Mouse (Mus musculus) hindlimb bud, embryonic 11.5 days (tissue): ENCODE results near the gene Ppp3ca.

Experiments used
- DNase-seq: peaks from one replicate; pipeline ENCODE4 v3.0.0-alpha.2; 2012; ENCODE audit warnings: low read depth, low spot score; ENCODE audit errors: extremely low spot score

Gene Ppp3ca

DNA sequence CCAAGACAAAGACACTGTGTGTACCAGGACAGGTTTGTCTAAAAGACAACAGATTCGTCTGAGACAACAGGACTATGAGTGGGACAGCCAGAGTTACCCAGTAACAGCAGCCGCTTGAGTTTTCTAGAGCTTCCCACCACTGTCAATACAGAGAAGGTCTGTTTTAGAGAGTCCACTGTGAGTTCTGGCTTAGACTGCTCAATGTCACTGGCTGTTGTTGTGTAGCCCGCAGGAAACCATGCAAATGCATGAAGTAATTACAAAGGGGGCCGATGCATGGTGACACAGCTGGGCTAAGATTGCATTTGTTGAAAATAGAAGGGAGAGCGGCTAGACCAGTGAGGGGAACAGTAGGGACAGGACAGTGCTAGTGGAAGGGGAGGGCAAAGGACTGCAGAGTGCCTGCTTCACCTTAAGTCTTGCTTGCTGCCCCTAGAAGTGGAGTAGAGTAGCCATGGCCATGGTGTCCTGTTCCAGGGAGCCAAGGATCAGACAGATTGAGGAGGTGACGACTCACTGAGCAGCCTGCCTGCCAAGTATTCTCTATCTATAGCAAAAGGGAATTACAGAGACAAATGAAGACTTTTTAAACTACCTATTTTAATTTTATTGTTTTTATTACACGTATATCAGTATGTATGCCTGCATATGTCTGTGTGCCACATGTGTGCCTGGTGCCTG, 174.0 kb downstream of the Ppp3ca start:
- no peak for DNase-seq

DNA sequence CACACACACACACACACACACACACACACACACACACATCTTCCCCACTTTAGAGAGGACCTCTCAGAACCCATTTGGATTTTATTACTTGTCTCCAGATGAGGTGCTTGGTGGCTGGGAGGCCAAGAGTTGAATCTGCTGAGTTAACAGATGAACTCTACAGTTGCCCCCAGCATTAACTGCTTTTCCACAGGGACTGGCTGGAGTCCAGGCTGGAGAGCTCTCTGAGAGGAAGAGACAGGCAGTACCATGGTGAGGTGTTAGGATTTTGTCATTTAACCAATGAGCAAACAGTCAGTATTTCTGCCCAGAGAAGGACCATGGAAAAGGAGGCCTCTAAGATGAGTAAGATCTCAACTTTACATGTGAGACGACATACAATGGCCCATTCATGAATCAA, 179.1 kb downstream of the Ppp3ca start:
- no peak for DNase-seq

DNA sequence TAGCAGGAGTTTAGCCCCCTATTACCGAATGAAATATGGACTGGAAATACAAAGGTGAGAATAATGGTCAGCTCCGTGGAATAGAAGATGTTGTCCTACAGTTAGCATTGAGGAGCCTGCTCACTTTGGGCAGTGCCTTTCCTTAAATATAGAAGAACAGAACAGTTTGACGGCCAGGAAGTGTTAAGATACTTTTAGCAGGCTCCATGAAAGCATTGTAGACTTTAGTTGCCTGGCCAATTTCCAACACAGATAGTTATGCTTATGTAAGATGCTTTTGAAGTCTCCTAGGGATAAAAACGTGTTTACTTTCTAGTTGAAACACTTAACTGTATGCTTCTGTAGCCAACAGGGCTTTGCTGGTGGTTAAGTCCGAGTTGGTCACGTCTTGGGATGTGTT, 183.0 kb downstream of the Ppp3ca start:
- DNase-seq: no peak

DNA sequence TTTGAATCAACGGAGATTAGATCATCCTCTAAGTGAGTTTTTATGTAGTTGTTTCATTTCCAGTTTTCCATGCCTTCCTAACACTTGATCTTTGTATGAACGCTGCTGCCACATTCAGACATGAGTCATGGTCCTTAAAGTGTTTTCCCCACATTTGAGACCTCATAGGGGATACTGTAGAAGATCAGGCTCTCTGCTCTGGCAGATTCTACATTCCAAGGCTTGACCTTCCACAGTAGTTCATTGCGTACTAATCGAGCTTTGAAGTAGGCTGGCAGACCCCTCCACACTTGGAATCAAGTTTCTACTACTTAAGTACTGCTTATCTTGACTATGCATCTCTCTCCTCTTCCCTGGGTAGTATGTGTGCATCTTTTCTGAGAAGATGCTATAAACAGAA, 183.7 kb downstream of the Ppp3ca start:
- DNase-seq: no peak

DNA sequence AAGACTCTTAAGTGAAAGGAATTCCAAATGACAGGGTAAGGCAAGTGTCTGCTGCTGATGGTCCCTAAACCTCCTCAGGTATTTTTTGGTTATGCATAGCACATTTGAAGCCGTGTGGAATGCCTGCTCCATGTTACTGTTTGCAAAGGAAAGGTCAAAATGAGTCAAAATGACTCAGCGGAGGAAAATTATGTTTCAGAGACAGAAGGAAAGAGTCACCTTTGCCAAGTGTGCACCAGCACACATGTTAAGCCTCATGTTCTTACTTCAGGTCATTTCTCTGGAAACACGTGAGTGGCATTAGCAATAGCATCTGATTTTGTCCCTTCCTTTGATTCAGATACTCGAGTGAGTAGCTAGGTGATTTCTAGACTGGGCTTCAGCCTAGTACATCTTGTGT, 186.1 kb downstream of the Ppp3ca start:
- no peak for DNase-seq

DNA sequence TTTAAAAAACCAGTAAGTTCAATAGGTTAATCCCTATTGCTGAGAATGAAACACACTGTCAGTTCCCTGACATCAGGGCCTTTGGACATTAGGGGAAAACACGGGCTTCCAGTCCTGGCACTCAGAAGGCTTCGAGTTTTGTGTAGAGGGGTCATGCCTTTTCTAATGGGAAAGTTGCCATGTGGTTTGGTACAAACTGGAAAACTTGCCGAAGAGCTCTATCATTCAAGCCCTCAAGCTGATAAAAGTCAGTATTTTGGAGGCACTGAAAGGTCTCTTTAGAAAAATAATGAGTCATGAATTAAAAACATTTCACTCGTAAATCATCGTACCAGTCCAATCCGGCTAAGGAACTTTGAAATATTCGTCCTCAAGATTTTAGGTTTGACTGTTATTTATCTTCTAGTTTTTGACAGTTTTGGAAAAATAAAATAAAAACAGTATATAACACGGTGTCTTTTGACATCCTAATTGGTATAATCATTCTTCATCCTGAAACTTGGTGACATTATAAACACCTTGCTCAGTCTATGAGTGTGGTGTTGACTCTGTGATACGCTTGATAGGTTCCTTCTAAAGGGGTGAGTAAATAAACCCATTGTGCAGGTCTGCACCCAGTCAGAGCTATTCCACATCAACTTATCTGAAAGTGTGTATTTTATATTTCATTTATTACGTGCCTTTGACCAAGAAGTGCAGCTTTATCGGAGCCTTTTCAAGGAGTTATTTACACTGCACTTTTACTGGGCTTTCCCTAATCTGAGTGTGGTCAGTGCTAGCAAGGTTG, 192.3 kb downstream of the Ppp3ca start:
- peak; percentile 20 for DNase-seq

DNA sequence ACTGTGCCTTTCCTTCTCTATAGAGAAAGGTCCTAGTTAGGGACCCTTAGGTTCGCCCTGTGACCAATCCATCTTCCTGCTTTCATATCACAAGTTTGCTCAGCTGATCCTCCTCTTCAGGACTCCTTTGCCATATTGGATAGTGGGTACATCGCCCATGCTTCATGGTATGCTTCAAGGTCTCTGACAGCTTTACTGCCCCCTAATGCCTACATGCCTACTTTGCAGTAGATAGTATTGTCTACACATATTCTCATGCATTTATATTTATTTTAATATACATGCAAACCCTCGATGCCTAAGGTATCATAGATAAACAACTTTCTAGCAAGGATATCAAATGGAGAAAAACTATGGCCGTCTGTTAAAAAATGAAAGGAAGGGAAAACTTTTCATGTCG, 193.2 kb downstream of the Ppp3ca start:
- no peak for DNase-seq

DNA sequence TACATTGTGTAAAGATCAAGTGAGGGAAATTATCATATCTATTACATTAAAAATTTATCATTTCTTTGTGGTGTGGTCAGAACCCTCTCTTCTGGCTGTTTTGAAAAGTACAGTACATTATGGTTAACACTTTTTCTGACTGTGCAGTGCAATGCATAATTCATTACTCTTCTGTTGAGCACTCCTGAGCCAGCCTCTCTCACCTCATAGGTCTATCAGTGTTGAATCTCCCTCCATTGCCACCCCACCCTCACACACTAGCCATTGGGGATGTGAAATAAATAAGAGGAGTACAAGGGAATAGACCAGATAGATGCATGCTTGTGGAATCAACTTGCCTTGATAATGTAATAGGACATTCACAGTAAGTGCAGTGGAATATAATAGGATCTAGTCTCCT, 194.4 kb downstream of the Ppp3ca start:
- DNase-seq: no peak

DNA sequence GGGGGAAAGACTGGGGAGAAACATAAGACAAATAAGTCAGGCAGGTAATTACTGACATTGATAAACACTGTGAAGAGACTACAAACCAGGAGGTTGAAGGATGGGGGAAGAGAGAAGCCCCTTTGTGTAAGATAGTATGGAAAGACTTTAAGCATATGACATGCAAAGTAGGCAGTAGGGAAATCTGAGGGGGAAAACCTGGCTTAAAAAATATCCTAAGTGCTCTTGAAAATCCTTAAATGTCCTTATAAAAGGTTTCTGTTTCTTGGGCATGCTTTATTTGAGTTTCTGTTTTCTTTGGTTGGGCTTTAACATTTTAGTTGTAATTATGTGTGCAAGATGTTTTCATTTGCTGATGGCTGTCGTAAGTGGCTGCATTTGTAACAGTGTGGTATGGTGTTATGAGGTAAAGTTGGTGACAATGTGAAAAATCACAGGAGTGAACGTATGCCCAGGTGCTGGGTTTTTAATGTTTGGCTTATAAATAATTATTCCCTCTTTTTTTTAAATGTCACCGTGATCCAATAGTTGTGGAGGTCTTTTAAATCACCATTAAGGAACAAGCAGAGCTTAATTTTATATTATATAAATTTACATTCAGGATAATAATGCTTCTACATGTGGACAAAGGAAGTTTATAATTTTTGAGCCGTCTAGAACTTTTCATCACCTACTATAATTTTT, 195.4 kb downstream of the Ppp3ca start:
- no peak for DNase-seq

DNA sequence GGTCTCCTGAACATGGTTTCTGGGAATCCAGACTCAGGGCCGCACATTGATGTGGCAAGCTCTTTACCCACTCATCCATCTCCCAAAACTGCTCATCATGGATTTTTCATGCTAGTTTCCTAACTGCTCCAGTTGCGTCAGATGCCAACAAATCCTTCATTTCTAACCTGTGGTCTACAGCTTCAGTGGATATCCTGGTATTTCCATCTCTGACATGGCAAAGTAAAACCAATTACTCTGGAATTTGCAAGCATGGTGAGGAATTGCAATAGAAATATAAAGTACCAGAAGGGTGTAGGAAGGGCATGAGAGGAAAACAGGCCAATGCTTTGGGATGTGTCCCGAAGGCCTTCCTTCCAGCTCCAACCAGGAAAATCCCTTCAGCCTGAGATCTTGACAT, 196.2 kb downstream of the Ppp3ca start:
- DNase-seq: no peak

DNA sequence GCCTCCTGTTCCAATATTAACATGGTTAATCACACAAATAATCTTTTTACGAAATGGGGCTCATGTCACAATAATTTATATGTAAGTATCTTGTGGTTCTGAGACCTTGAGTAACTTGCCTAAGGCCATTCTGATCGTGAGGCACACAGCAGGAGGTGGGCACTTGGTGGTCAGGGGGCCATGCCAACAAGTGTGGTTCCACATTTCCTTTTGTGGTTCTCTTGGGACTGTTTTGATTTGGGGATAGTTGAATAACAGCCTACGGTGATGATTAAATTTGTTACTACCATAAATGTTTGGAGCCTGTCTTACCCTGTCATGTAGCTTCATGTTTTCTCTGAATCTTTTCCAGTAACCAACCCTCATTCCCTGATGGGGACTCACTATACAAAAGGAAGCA, 196.6 kb downstream of the Ppp3ca start:
- no peak for DNase-seq

DNA sequence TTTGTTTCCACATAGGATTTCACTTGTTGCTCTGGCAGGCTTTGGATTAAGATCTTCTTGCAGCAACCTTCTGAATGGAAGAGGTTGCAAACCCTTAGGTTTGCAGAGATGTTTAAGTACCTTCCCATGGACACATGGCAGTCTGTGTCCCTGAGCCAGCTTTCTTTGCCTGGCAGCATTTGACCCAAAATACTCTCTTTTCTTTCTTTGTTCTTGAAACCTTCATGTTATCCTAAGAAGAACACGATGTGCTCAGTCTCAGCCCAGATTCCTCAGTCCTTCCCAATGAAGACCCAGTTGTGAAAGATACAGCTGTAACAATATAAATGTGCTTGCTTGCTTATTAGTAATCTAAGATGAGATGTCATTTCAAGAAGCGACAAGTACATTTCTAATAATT, 197.4 kb downstream of the Ppp3ca start:
- no peak for DNase-seq

DNA sequence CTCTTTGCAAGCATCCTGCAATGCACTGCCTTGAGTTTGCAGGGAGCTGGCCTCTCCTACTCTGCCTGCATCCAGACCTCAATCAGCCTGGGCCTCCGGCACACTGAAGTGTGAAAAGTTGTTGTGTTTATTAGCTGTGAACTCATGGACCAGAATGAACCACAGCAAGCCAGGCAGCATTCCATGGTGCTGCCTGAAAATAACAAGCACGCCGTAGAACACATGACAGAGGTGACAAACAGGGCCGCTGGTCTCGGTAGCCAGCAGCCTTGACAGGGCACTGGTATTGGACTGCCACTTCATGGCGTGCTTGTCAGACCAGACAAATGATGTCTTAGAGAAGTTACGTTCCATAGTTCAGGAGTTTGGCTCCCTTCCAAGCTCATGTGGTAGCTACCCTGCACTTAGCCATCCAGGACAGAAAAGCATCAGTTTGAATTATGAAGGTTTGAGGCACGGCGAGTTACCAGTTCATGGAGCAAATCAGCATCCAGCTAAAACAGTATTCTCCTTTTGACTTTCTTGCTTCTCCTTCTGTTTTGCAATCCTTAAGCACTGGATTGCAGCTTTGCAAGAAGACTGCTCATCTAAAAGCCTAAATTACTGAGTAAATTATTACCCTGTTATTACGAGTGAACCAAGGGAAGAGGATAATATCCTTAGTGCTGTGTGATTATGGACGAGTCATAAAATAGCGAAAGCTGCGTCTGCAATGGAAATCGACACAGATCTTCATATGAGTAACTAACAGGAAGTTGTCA, 202.0 kb downstream of the Ppp3ca start:
- DNase-seq: peak; percentile 49

DNA sequence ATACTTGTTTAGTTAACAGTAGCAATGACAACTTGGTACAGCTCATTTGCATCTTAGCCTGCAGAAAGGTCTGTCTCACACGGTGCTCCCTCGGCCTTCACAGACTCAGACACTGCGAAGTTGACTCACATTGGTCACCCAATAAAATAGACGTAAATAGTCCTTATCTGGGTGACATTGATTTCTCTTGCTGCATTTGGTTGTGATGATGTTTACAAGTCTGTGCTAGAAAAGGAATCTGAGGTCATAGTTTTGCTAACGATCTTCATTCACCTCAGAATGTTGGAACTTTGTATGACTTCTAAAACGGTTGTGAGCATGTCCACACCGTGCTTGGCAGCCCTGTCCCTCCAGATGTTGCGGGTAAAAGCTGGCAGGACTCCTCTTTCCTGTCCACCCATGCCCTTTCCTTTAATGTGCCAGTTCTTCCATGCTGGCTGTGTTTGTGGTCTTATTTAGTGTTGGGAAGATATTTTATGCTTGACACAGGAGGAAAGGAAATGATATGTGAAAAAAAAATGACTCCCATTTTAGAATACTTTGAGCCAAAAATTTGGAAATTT, 202.7 kb downstream of the Ppp3ca start:
- no peak for DNase-seq

DNA sequence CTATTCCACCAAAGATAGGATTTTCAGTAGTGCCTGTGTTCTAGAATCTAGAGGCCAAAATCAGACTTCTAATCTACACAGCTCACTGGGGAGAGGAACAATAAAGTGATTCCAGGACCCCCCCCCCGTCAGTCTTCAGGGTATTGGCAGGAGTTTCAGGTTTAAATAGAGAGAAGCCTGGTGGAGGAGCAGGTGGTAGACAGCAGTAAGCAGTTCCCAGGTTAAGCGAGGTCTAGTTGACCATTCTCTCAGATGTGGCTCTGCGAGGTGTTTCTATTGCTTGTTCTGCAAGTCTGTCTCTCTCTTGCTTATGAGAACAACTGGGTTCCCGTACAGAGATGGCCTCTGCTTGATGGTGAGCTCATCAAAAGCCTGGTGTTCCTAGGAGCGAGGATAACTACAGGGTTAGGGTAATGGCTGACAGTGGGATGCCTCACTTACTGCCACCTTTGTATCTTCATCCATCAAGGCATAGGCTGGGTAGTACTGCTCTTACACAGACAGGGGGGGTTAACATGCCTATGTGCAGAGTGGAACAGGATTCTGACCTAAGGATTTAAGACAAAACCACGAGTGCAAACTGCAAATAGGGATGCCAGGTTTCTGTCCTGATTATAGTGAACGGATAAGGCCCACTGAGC, 204.0 kb downstream of the Ppp3ca start:
- no peak for DNase-seq

DNA sequence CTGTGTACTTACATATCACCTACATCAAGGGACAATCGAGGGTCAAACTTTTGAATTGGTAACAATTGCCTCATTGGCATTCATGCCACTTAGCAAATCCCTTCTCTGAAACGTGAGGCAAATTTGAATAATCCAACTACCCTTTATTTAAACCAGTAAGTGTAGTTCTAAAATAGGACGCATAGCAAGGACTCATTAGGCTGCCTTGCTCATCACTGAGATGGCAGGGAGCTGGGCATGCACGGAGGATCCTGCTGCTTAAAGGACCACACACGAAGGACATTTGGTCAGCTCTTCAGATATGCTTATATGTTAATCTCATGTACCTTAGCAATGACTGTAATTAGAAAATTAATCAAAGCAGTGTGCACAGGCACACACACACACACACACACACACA, 204.6 kb downstream of the Ppp3ca start:
- no peak for DNase-seq

DNA sequence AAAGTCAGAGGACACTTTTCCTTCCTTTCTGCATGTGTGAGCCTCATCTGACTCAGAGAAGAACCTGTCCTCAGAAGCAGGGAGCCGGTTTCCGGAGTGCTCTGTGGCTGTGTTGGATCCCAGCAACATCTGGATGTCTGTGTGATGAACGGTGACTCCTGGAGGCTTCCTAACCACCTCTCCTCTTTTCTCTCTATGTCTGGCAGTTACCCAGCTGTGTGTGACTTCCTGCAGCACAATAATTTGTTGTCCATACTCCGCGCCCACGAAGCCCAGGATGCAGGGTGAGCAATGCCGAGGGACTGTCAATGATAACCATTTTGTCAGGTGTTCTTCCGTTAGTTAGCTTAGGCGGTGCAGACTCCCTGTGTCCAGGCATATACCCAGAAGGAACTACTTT, 217.8 kb downstream of the Ppp3ca start:
- DNase-seq: no peak

DNA sequence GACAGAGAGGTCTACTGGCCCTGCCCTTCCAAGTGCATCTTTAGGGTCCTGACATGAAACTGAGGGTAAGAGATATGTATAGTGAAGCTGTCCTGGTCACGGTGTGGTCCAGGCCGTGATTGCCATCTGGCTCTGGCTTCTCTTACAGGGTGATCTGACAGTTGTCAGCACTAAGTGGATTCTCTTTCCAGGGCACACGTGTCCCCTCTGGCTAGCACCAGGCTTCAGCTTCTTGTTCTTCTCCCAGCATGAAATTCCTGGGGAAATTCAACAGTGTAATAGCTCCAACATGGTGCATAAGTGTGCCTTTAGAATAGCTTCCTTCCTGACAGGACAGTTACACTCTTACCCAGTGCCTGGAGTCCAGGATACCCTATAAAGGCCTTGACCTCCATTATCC, 222.2 kb downstream of the Ppp3ca start:
- no peak for DNase-seq

DNA sequence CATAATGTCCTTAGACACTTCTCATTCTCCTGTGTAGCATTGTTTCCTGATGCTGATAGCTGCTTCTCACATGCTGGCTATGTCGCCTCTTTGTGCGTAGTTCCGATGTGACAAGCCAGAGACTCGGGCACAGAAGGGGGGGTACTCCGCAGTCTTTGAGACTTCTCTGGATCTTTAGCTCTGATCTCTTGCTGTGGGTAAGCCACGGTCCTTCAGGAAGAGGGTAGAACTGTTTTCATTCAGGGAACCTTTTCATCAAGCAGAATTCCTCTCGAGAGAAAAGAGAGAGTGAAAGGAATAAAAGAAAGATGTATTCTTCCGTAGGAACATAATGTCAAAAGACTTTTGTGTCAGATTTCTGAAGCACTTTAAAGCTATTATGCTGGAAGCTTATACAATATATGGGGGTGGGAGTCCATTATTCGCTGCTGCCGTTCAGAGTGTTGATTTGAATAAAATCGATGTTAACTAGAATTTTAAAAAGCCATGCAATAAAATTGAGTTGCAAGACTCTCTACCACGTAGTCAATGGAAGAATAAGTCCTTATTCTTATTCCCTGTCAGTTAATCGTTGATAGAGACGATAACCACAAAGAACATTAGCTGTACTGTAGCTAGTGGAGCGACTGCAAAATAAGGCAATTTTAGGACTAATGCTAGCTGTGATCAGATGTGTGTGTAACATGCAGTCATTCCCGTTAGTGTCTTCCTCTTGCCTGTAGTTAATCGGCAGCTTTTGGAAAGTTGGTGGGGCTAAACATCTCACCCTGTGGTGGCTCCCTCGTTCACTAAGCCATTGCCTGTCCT, 223.9 kb downstream of the Ppp3ca start:
- no peak for DNase-seq

DNA sequence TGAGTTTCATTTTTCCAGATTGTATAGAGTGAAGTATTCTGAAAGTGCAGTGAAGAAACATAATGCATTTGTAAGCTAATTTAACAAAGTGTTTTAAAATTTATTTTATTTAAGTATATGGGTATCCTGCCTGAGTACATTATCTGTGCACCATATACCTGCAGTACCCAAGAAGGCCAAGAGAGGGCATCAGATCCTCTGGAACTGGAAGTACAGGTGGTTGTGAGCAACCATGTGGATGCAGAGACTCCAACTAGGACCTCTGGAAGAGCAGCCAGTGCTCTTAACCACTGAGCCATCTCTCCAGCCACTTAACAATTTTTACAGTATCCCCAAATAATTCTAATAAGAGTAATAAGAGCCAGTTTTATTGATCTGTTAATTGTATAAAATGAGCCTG, 225.6 kb downstream of the Ppp3ca start:
- no peak for DNase-seq
